Mouse (Mus musculus) embryonic facial prominence, embryonic 14.5 days (tissue): ENCODE data around the gene Bysl. TPM values are rescaled to one million over a fixed set of nuclear protein-coding genes. Genes with fewer than 3 reads are reported as not detected.
A peak's percentile ranks its signal among the peaks of the same experiment; 100 is the strongest.

ENCODE experiments used
- ATAC-seq: fragments of 200-750 bp; cut with Nextera tagmentation; 2 replicates; pipeline ENCODE4 v1.8.0; 2017; ENCODE audit warnings: low read depth, moderate number of reproducible peaks, moderate TSS enrichment
- DNase-seq: peaks from one replicate; pipeline ENCODE4 v3.0.0-alpha.2; 2015; ENCODE audit warnings: low spot score
- H3K27ac ChIP-seq: fragments of 300-500 bp; sonication (generic); replicated peaks from 2 replicates; pipeline ENCODE4 v1.5.1; 2014; ENCODE audit warnings: low read depth, mild to moderate bottlenecking, low read length, moderate library complexity
- H3K27me3 ChIP-seq: fragments of 300-500 bp; sonication (generic); replicated peaks from 2 replicates; pipeline ENCODE4 v1.6.1; 2014; ENCODE audit warnings: low read length; ENCODE audit not compliant: control insufficient read depth, insufficient read depth
- H3K36me3 ChIP-seq: fragments of 300-500 bp; sonication (generic); 2 replicates; pipeline ENCODE4 v1.6.1; 2014; ENCODE audit warnings: low read length, mixed read lengths; ENCODE audit not compliant: control insufficient read depth, insufficient read depth
- H3K4me1 ChIP-seq: fragments of 300-500 bp; sonication (generic); 2 replicates; pipeline ENCODE4 v1.6.1; 2014; ENCODE audit warnings: antibody characterized with exemption, low read length; ENCODE audit not compliant: control insufficient read depth, insufficient read depth
- H3K4me2 ChIP-seq: fragments of 300-500 bp; sonication (generic); 2 replicates; pipeline ENCODE4 v1.6.1; 2014; ENCODE audit warnings: low read depth, mild to moderate bottlenecking, low read length, moderate library complexity, mixed read lengths
- H3K4me3 ChIP-seq: fragments of 300-500 bp; sonication (generic); 2 replicates; pipeline ENCODE4 v1.5.1; 2014; ENCODE audit warnings: low read depth, mild to moderate bottlenecking, low read length
- H3K9ac ChIP-seq: fragments of 300-500 bp; sonication (generic); 2 replicates; pipeline ENCODE4 v1.6.1; 2014; ENCODE audit warnings: low read depth, mild to moderate bottlenecking, low read length, moderate library complexity, mixed read lengths
- H3K9me3 ChIP-seq: fragments of 300-500 bp; sonication (generic); 2 replicates; pipeline ENCODE4 v1.6.1; 2016; ENCODE audit warnings: low read length; ENCODE audit not compliant: control insufficient read depth
- WGBS: fragments of 180-500 bp; shearing (Covaris S2); extraction: QIAGEN DNeasy Blood & Tissue Kit; methylation state at CpG from one replicate; pipeline ENCODE4 v1.1.7; 2014; 5-methylcytosine and 5-hydroxymethylcytosine counted together
- polyA plus RNA-seq: library from polyadenylated mRNA; unstranded; fragments of >200 nt; fragmentation: Nextera tagmentation; extraction: Ambion mirVana; gene quantifications from 2 replicates; pipeline ENCODE4 v1.2.1, GENCODE M21; 2014

Gene Bysl
- polyA plus RNA-seq, 1 experiment from 2014 or later: 21.3 TPM

GRCm38 (mm10) chr17:47597838-47598579, 13.3 kb downstream of the Bysl start:
- Histone ChIP-seq H3K4me3 (0 out of 2 replicates have a peak overlapping the region, but pooled peaks have one; percentile 93), H3K27ac (peak overlapping the region; percentile 99), H3K36me3 (peaks cover 61% of the 10 kb centered on the region), H3K9me3 (no peaks in the 10 kb centered on the region), H3K4me1 (peaks cover 16% of the 10 kb centered on the region), H3K27me3 (no peaks in the 10 kb centered on the region), H3K4me2 (peak overlapping the region; percentile 90), H3K9ac (peak overlapping the region; percentile 95; the same call in 1 of the 2 replicates)
- DNase-seq (no peak), ATAC-seq (no peak)
- WGBS: 25% methylated on average over 10 of the region's 10 CpGs

GRCm38 (mm10) chr17:47597261-47597660, 14.0 kb downstream of the Bysl start:
- Histone ChIP-seq H3K27ac (peak overlapping the region; percentile 99; the same call in 1 of the 2 replicates), H3K9me3 (no peaks in the 10 kb centered on the region), H3K9ac (peak overlapping the region; percentile 95), H3K4me3 (peak overlapping the region; percentile 93), H3K36me3 (peaks cover 55% of the 10 kb centered on the region), H3K4me1 (peaks cover 16% of the 10 kb centered on the region), H3K27me3 (no peaks in the 10 kb centered on the region), H3K4me2 (peak overlapping the region; percentile 90)
- WGBS: 64% methylated on average over 13 of the region's 13 CpGs
- no peak for DNase-seq
- ATAC-seq: no peak

GRCm38 (mm10) chr17:47596839-47597164, 14.5 kb downstream of the Bysl start:
- peaks cover 50% of the 10 kb centered on the region for H3K36me3 ChIP-seq
- H3K9me3 ChIP-seq: no peaks in the 10 kb centered on the region
- H3K27ac ChIP-seq: peak overlapping the region; percentile 99
- H3K4me2 ChIP-seq: peak overlapping the region; percentile 90
- H3K4me1 ChIP-seq: peaks cover 16% of the 10 kb centered on the region
- no peaks in the 10 kb centered on the region for H3K27me3 ChIP-seq
- DNase-seq: no peak
- WGBS: 47% methylated on average over 5 of the region's 5 CpGs
- peak overlapping the region; percentile 93 for H3K4me3 ChIP-seq
- peak overlapping the region; percentile 95 for H3K9ac ChIP-seq
- no peak for ATAC-seq

GRCm38 (mm10) chr17:47596162-47596838, 15.0 kb downstream of the Bysl start:
- Histone ChIP-seq H3K27ac (peak overlapping the region; percentile 99), H3K27me3 (no peaks in the 10 kb centered on the region), H3K4me1 (peaks cover 16% of the 10 kb centered on the region), H3K9me3 (no peaks in the 10 kb centered on the region), H3K4me3 (peak overlapping the region; percentile 93), H3K4me2 (peak overlapping the region; percentile 90), H3K9ac (peak overlapping the region; percentile 95), H3K36me3 (peaks cover 45% of the 10 kb centered on the region)
- ATAC-seq (peak; percentile 2; the same call in 1 of the 2 replicates), DNase-seq (no peak)
- WGBS: 18% methylated on average over 6 of the region's 6 CpGs

- no peaks in the 10 kb centered on the region for H3K9me3 ChIP-seq
- H3K9ac ChIP-seq: peak overlapping the region; percentile 95
- H3K36me3 ChIP-seq: peaks cover 37% of the 10 kb centered on the region
- WGBS: under 1% methylated on average over 21 of the region's 21 CpGs
- peaks cover 16% of the 10 kb centered on the region for H3K4me1 ChIP-seq
- peak; percentile 79 for ATAC-seq
- H3K27ac ChIP-seq: peak overlapping the region; percentile 99
- DNase-seq: peak; percentile 97
- peak overlapping the region; percentile 90 for H3K4me2 ChIP-seq
- H3K27me3 ChIP-seq: no peaks in the 10 kb centered on the region
- H3K4me3 ChIP-seq: peak overlapping the region; percentile 93
These were observed 15.8 kb downstream of the Bysl start for GRCm38 (mm10) chr17:47595248-47596161.

GRCm38 (mm10) chr17:47594969-47595247, 16.4 kb downstream of the Bysl start:
- peak overlapping the region; percentile 99 for H3K27ac ChIP-seq
- peak overlapping the region; percentile 90 for H3K4me2 ChIP-seq
- peak overlapping the region; percentile 93 for H3K4me3 ChIP-seq
- H3K9ac ChIP-seq: peak overlapping the region; percentile 95
- no peak for ATAC-seq
- H3K36me3 ChIP-seq: peaks cover 31% of the 10 kb centered on the region
- no peaks in the 10 kb centered on the region for H3K27me3 ChIP-seq
- 0% methylated on average over 5 of the region's 9 CpGs for WGBS
- peaks cover 16% of the 10 kb centered on the region for H3K4me1 ChIP-seq
- DNase-seq: no peak
- H3K9me3 ChIP-seq: no peaks in the 10 kb centered on the region

GRCm38 (mm10) chr17:47594183-47594968, 16.9 kb downstream of the Bysl start:
- WGBS: under 1% methylated on average over 34 of the region's 43 CpGs
- peak; percentile 46 for DNase-seq
- Histone ChIP-seq H3K27me3 (no peaks in the 10 kb centered on the region), H3K9ac (peak overlapping the region; percentile 95), H3K36me3 (peaks cover 27% of the 10 kb centered on the region), H3K4me3 (peak overlapping the region; percentile 93), H3K27ac (peak overlapping the region; percentile 99), H3K4me2 (peak overlapping the region; percentile 90), H3K9me3 (no peaks in the 10 kb centered on the region), H3K4me1 (peaks cover 16% of the 10 kb centered on the region)
- ATAC-seq: no peak; the same call in 1 of the 2 replicates

- no peaks in the 10 kb centered on the region for H3K27me3 ChIP-seq
- H3K4me2 ChIP-seq: peak overlapping the region; percentile 90
- ATAC-seq (no peak), DNase-seq (no peak)
- peaks cover 22% of the 10 kb centered on the region for H3K36me3 ChIP-seq
- peak overlapping the region; percentile 99 for H3K27ac ChIP-seq
- WGBS: 0% methylated on average over 13 of the region's 13 CpGs
- peaks cover 16% of the 10 kb centered on the region for H3K4me1 ChIP-seq
- H3K9ac ChIP-seq: peak overlapping the region; percentile 95
- H3K4me3 ChIP-seq: peak overlapping the region; percentile 93
- H3K9me3 ChIP-seq: no peaks in the 10 kb centered on the region
These were observed 17.5 kb downstream of the Bysl start for GRCm38 (mm10) chr17:47593854-47594182.
